Comparison of ENCODE assay signal across 9 mouse cellular contexts in the genomic region with DNA sequence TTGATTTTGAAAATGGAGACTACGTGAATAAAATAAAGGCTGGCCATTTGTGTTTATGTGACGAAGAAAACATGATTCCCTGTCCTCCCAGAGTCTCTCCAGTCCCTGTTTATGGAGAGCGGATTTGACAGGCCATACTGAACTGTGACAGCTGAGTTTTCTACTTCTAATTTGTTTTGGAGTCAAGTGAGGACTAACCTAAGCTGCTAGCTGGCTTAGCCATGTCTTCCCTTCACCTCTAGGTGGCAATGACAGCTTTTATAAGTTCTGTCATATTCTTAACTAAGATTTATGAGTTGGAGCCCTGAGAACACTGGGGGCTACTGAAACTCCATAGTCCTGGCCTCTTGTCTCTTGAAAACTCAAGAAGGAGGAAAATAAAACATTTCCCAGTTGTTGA. TPM values are rescaled to one million over a fixed set of nuclear protein-coding genes. Genes with fewer than 3 reads are reported as not detected.
DNase-seq lines count a peak whose midpoint lies in the region; ATAC-seq lines count a peak whose summit lies in the region.
"Had no signal": no experiment of that assay in that cellular context is flagged by ENCODE, and none has a peak within 500 bp of the region (broad histone marks: within the 10 kb centered on the region; RNA-seq: fewer than 3 reads in every experiment).

No protein-coding gene starts in this region.

- H3K4me2 ChIP-seq in hindbrain, embryonic 16.5 days (ENCODE audit: low read length), result no peak overlapping the region
- no peak overlapping the region for H3K4me2 ChIP-seq in hindbrain, embryonic 12.5 days (replicated peaks)
- H3K4me2 ChIP-seq in intestine, embryonic 15.5 days (replicated peaks), result no peak overlapping the region
- H3K4me2 ChIP-seq: forebrain, embryonic 13.5 days had no signal

- 0 out of 2 replicates have a peak, but pooled peaks cover 2% of the 10 kb centered on the region for H3K36me3 ChIP-seq in hindbrain, embryonic 16.5 days (ENCODE audit: control insufficient read depth, insufficient read depth, low read length)
- 0 out of 2 replicates have a peak, but pooled peaks cover 3% of the 10 kb centered on the region for H3K36me3 ChIP-seq in hindbrain, embryonic 12.5 days
- H3K36me3 ChIP-seq in intestine, embryonic 15.5 days, result no peaks in the 10 kb centered on the region

- H3K4me3 ChIP-seq in hindbrain, embryonic 16.5 days (ENCODE audit: low read length), result no peak overlapping the region
- H3K4me3 ChIP-seq in hindbrain, embryonic 12.5 days, result no peak overlapping the region
- no peak overlapping the region for H3K4me3 ChIP-seq in intestine, embryonic 15.5 days (replicated peaks)
- H3K4me3 ChIP-seq: forebrain, embryonic 13.5 days had no signal

- WGBS in hindbrain, embryonic 16.5 days, result 80% methylated on average over 3 of the region's 3 CpGs
- WGBS in hindbrain, embryonic 12.5 days, result 90% methylated on average over 3 of the region's 3 CpGs
- 79% methylated on average over 3 of the region's 3 CpGs for WGBS in intestine, embryonic 15.5 days

- ATAC-seq in hindbrain, embryonic 16.5 days, result peak; percentile 45; the same call in 1 of the 2 replicates
- ATAC-seq in hindbrain, embryonic 12.5 days (ENCODE audit: low FRiP score), result no peak
- ATAC-seq in intestine, embryonic 15.5 days, result no peak
- ATAC-seq: forebrain, embryonic 13.5 days had no signal

- H3K9me3 ChIP-seq in hindbrain, embryonic 16.5 days (ENCODE audit: control insufficient read depth, low read length), result no peaks in the 10 kb centered on the region
- H3K9me3 ChIP-seq in hindbrain, embryonic 12.5 days (replicated peaks), result no peaks in the 10 kb centered on the region
- H3K9me3 ChIP-seq in intestine, embryonic 15.5 days, result no peaks in the 10 kb centered on the region
- H3K9me3 ChIP-seq: forebrain, embryonic 13.5 days had no signal

- peaks cover 8% of the 10 kb centered on the region; the same call in 1 of the 2 replicates for H3K4me1 ChIP-seq in hindbrain, embryonic 16.5 days (ENCODE audit: control insufficient read depth, insufficient read depth, low read depth, low read length)
- peaks cover 2% of the 10 kb centered on the region; the same call in 1 of the 2 replicates for H3K4me1 ChIP-seq in hindbrain, embryonic 12.5 days
- no peaks in the 10 kb centered on the region for H3K4me1 ChIP-seq in intestine, embryonic 15.5 days (replicated peaks)

- peak; percentile 4 to 10 for DNase-seq in spleen, postnatal 36 days (ENCODE audit: low spot score in 2 of 2)
- no peak for DNase-seq in spleen, adult 12 weeks (ENCODE audit: low spot score)
- DNase-seq in embryo, embryonic 10.5 days (ENCODE audit: low spot score), result peak; percentile 36
- DNase-seq in ovary, adult 18-20 months (ENCODE audit: low spot score), result no peak
- DNase-seq: kidney, adult 18-20 months had no signal

- no peak overlapping the region for H3K9ac ChIP-seq in hindbrain, embryonic 16.5 days (ENCODE audit: low read depth, low read length)
- no peak overlapping the region for H3K9ac ChIP-seq in hindbrain, embryonic 12.5 days
- no peak overlapping the region for H3K9ac ChIP-seq in intestine, embryonic 15.5 days
- H3K9ac ChIP-seq: forebrain, embryonic 13.5 days had no signal

- no peak overlapping the region for H3K27ac ChIP-seq in hindbrain, embryonic 16.5 days (ENCODE audit: low read depth, low read length)
- no peak overlapping the region for H3K27ac ChIP-seq in hindbrain, embryonic 12.5 days
- no peak overlapping the region for H3K27ac ChIP-seq in intestine, embryonic 15.5 days
- H3K27ac ChIP-seq: forebrain, embryonic 13.5 days had no signal

- no peaks in the 10 kb centered on the region for H3K27me3 ChIP-seq in hindbrain, embryonic 16.5 days (replicated peaks; ENCODE audit: control insufficient read depth, insufficient read depth, low read length)
- no peaks in the 10 kb centered on the region for H3K27me3 ChIP-seq in hindbrain, embryonic 12.5 days
- no peaks in the 10 kb centered on the region for H3K27me3 ChIP-seq in intestine, embryonic 15.5 days (replicated peaks)
- H3K27me3 ChIP-seq: forebrain, embryonic 13.5 days had no signal

RNA-seq across cellular contexts. Expression of gene Ttll5, which starts 41.1 kb away (rescaled TPM):
- 11.0 and 12.6 TPM in 2 replicates for polyA plus RNA-seq in hindbrain, embryonic 16.5 days (2015; fragmentation: Nextera tagmentation; extraction: Ambion mirVana)
- 15.9 and 19.0 TPM in 2 replicates for polyA plus RNA-seq in hindbrain, embryonic 12.5 days (2016; fragmentation: Nextera tagmentation; extraction: Ambion mirVana)
- polyA plus RNA-seq in intestine, embryonic 15.5 days (2015; fragmentation: Nextera tagmentation; extraction: Ambion mirVana), result 9.0 and 10.1 TPM in 2 replicates

RNA-seq across cellular contexts. Expression of gene Erg28, which starts 41.2 kb away (rescaled TPM):
- 109 and 114 TPM in 2 replicates for polyA plus RNA-seq in hindbrain, embryonic 16.5 days (2015; fragmentation: Nextera tagmentation; extraction: Ambion mirVana)
- polyA plus RNA-seq in hindbrain, embryonic 12.5 days (2016; fragmentation: Nextera tagmentation; extraction: Ambion mirVana), result 97.3 and 106 TPM in 2 replicates
- polyA plus RNA-seq in intestine, embryonic 15.5 days (2015; fragmentation: Nextera tagmentation; extraction: Ambion mirVana), result 153 and 154 TPM in 2 replicates

Comparison
In these comparisons a context has a peak if more than half of its experiments do, and no peak if none do; other contexts are left out.
1. DNase-seq: peak in spleen, postnatal 36 days (2 of 2) and embryo, embryonic 10.5 days (single experiment); none in spleen, adult 12 weeks (single experiment) and ovary, adult 18-20 months (single experiment).